Mouse (Mus musculus): ENCODE results near the gene 4933424G06Rik.
A peak's percentile ranks its signal among the peaks of the same experiment; 100 is the strongest.

The 4933424G06Rik gene

GRCm38 (mm10) chr1:36770998-36771397 lies 61.0 kb downstream of the 4933424G06Rik start:
- DNase-seq (ENCODE audit: low read depth, low spot score): no peak
- H3K27me3 ChIP-seq (ENCODE audit: control insufficient read depth, insufficient read depth, low read length, poor library complexity, severe bottlenecking): no peaks in the 10 kb centered on the region
- no peaks in the 10 kb centered on the region for H3K36me3 ChIP-seq (ENCODE audit: control insufficient read depth, insufficient read depth, low read length, poor library complexity, severe bottlenecking)

- no peak for DNase-seq (ENCODE audit: low read depth, low spot score)
- Histone ChIP-seq H3K27me3 (ENCODE audit: control insufficient read depth, insufficient read depth, low read length, poor library complexity, severe bottlenecking) (no peaks in the 10 kb centered on the region), H3K36me3 (ENCODE audit: control insufficient read depth, insufficient read depth, low read length, poor library complexity, severe bottlenecking) (no peaks in the 10 kb centered on the region)
Observed at GRCm38 (mm10) chr1:36772198-36772934, 62.4 kb downstream of the 4933424G06Rik start.

GRCm38 (mm10) chr1:36780793-36781192 lies 70.8 kb downstream of the 4933424G06Rik start:
- no peak for DNase-seq (ENCODE audit: low read depth, low spot score)
- Histone ChIP-seq H3K36me3 (ENCODE audit: control insufficient read depth, insufficient read depth, low read length, poor library complexity, severe bottlenecking) (no peaks in the 10 kb centered on the region), H3K27me3 (ENCODE audit: control insufficient read depth, insufficient read depth, low read length, poor library complexity, severe bottlenecking) (no peaks in the 10 kb centered on the region)

- DNase-seq (ENCODE audit: low read depth, low spot score): no peak
- no peaks in the 10 kb centered on the region for H3K27me3 ChIP-seq (ENCODE audit: control insufficient read depth, insufficient read depth, low read length, poor library complexity, severe bottlenecking)
- no peaks in the 10 kb centered on the region for H3K36me3 ChIP-seq (ENCODE audit: control insufficient read depth, insufficient read depth, low read length, poor library complexity, severe bottlenecking)
Observed at GRCm38 (mm10) chr1:36782476-36782875, 72.5 kb downstream of the 4933424G06Rik start.

GRCm38 (mm10) chr1:36784365-36785134 lies 74.6 kb downstream of the 4933424G06Rik start:
- peak; percentile 81 for DNase-seq (ENCODE audit: low read depth, low spot score)
- no peaks in the 10 kb centered on the region for H3K27me3 ChIP-seq (ENCODE audit: control insufficient read depth, insufficient read depth, low read length, poor library complexity, severe bottlenecking)
- H3K36me3 ChIP-seq (ENCODE audit: control insufficient read depth, insufficient read depth, low read length, poor library complexity, severe bottlenecking): no peaks in the 10 kb centered on the region

GRCm38 (mm10) chr1:36785238-36785641 lies 75.3 kb downstream of the 4933424G06Rik start:
- peak; percentile 30 for DNase-seq (ENCODE audit: low read depth, low spot score)
- Histone ChIP-seq H3K27me3 (ENCODE audit: control insufficient read depth, insufficient read depth, low read length, poor library complexity, severe bottlenecking) (no peaks in the 10 kb centered on the region), H3K36me3 (ENCODE audit: control insufficient read depth, insufficient read depth, low read length, poor library complexity, severe bottlenecking) (no peaks in the 10 kb centered on the region)

GRCm38 (mm10) chr1:36786377-36786776 lies 76.4 kb downstream of the 4933424G06Rik start:
- no peaks in the 10 kb centered on the region for H3K36me3 ChIP-seq (ENCODE audit: control insufficient read depth, insufficient read depth, low read length, poor library complexity, severe bottlenecking)
- H3K27me3 ChIP-seq (ENCODE audit: control insufficient read depth, insufficient read depth, low read length, poor library complexity, severe bottlenecking): no peaks in the 10 kb centered on the region
- DNase-seq (ENCODE audit: low read depth, low spot score): peak; percentile 32

GRCm38 (mm10) chr1:36789416-36789815 lies 79.5 kb downstream of the 4933424G06Rik start:
- DNase-seq (ENCODE audit: low read depth, low spot score): no peak
- no peaks in the 10 kb centered on the region for H3K27me3 ChIP-seq (ENCODE audit: control insufficient read depth, insufficient read depth, low read length, poor library complexity, severe bottlenecking)
- H3K36me3 ChIP-seq (ENCODE audit: control insufficient read depth, insufficient read depth, low read length, poor library complexity, severe bottlenecking): no peaks in the 10 kb centered on the region; the same call in 1 of the 2 replicates

- Histone ChIP-seq H3K36me3 (ENCODE audit: control insufficient read depth, insufficient read depth, low read length, poor library complexity, severe bottlenecking) (peaks cover 9% of the 10 kb centered on the region), H3K27me3 (ENCODE audit: control insufficient read depth, insufficient read depth, low read length, poor library complexity, severe bottlenecking) (no peaks in the 10 kb centered on the region)
- DNase-seq (ENCODE audit: low read depth, low spot score): peak; percentile 28
Observed at GRCm38 (mm10) chr1:36796711-36797110, 86.8 kb downstream of the 4933424G06Rik start.

- no peaks in the 10 kb centered on the region for H3K27me3 ChIP-seq (ENCODE audit: control insufficient read depth, insufficient read depth, low read length, poor library complexity, severe bottlenecking)
- DNase-seq (ENCODE audit: low read depth, low spot score): peak; percentile 84
- H3K36me3 ChIP-seq (ENCODE audit: control insufficient read depth, insufficient read depth, low read length, poor library complexity, severe bottlenecking): peaks cover 9% of the 10 kb centered on the region
Observed at GRCm38 (mm10) chr1:36797481-36797880, 87.5 kb downstream of the 4933424G06Rik start.

- Histone ChIP-seq H3K36me3 (ENCODE audit: control insufficient read depth, insufficient read depth, low read length, poor library complexity, severe bottlenecking) (peaks cover 11% of the 10 kb centered on the region), H3K27me3 (ENCODE audit: control insufficient read depth, insufficient read depth, low read length, poor library complexity, severe bottlenecking) (no peaks in the 10 kb centered on the region)
- DNase-seq (ENCODE audit: low read depth, low spot score): no peak
Observed at GRCm38 (mm10) chr1:36800379-36801011, 90.5 kb downstream of the 4933424G06Rik start.

- Histone ChIP-seq H3K36me3 (ENCODE audit: control insufficient read depth, insufficient read depth, low read length, poor library complexity, severe bottlenecking) (peaks cover 19% of the 10 kb centered on the region), H3K27me3 (ENCODE audit: control insufficient read depth, insufficient read depth, low read length, poor library complexity, severe bottlenecking) (no peaks in the 10 kb centered on the region)
- no peak for DNase-seq (ENCODE audit: low read depth, low spot score)
Observed at GRCm38 (mm10) chr1:36804259-36804658, 94.3 kb downstream of the 4933424G06Rik start.

- Histone ChIP-seq H3K36me3 (ENCODE audit: control insufficient read depth, insufficient read depth, low read length, poor library complexity, severe bottlenecking) (peaks cover 16% of the 10 kb centered on the region), H3K27me3 (ENCODE audit: control insufficient read depth, insufficient read depth, low read length, poor library complexity, severe bottlenecking) (no peaks in the 10 kb centered on the region)
- DNase-seq (ENCODE audit: low read depth, low spot score): no peak
Observed at GRCm38 (mm10) chr1:36804833-36805232, 94.9 kb downstream of the 4933424G06Rik start.

GRCm38 (mm10) chr1:36806181-36806905 lies 96.4 kb downstream of the 4933424G06Rik start:
- Histone ChIP-seq H3K27me3 (ENCODE audit: control insufficient read depth, insufficient read depth, low read length, poor library complexity, severe bottlenecking) (no peaks in the 10 kb centered on the region), H3K36me3 (ENCODE audit: control insufficient read depth, insufficient read depth, low read length, poor library complexity, severe bottlenecking) (peaks cover 16% of the 10 kb centered on the region)
- DNase-seq (ENCODE audit: low read depth, low spot score): no peak

Measured in splenic B cell, adult 2 months (primary cell).